Comparison of ENCODE assay signal across 10 mouse cellular contexts in the genomic region with DNA sequence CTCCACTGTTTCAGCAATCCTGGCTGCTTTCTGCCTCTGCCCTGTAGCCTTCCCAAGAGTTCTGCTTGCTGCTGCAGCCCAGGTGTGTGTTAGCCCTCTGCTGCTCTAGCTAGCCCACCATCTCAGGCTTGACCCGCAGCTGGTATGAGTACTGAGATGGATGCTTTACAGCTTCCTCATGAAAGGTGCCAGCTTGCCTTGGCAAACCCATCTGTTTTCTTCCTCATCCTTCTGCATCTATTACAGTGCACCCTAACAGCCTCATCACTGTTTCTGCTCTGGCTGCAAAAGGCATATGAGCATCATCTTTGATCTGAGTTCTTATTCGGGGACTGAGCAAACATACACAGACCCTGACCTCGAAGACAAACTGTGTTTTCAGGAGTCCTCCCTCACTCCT.
"Had no signal": no experiment of that assay in that cellular context is flagged by ENCODE, and none has a peak within 500 bp of the region (broad histone marks: within the 10 kb centered on the region; RNA-seq: fewer than 3 reads in every experiment).

No protein-coding gene starts in this region.

- DNase-seq: kidney, adult 2 months; kidney, postnatal 25 days; liver, postnatal 0 days; lung, embryonic 14.5 days; thymus, adult 2 months; thymus, postnatal 14 days; thymus, postnatal 4 days had no signal

- ATAC-seq: intestine, postnatal 0 days; liver, postnatal 0 days; lung, postnatal 0 days; midbrain, embryonic 15.5 days had no signal
